Mouse (Mus musculus) embryonic facial prominence, embryonic 15.5 days (tissue): Measurements from ENCODE around the gene Gm20388. TPM values are rescaled to one million over a fixed set of nuclear protein-coding genes. Genes with fewer than 3 reads are reported as not detected.
A peak's percentile ranks its signal among the peaks of the same experiment; 100 is the strongest.

Experiments
- ATAC-seq: fragments of 200-750 bp; cut with Nextera tagmentation; 2 replicates; pipeline ENCODE4 v1.8.0; 2017; ENCODE audit warnings: low read depth, moderate TSS enrichment; ENCODE audit not compliant: insufficient number of reproducible peaks, low FRiP score, low TSS enrichment
- H3K27ac ChIP-seq: fragments of 300-500 bp; sonication (generic); replicated peaks from 2 replicates; pipeline ENCODE4 v1.5.1; 2015; ENCODE audit warnings: mild to moderate bottlenecking, inconsistent platforms
- H3K27me3 ChIP-seq: fragments of 300-500 bp; sonication (generic); 2 replicates; pipeline ENCODE4 v1.6.1; 2015; ENCODE audit warnings: inconsistent platforms
- H3K36me3 ChIP-seq: fragments of 300-500 bp; sonication (generic); 2 replicates; pipeline ENCODE4 v1.6.1; 2015; ENCODE audit warnings: mild to moderate bottlenecking, inconsistent platforms
- H3K4me1 ChIP-seq: fragments of 300-500 bp; sonication (generic); 2 replicates; pipeline ENCODE4 v1.6.1; 2015; ENCODE audit warnings: inconsistent platforms
- H3K4me2 ChIP-seq: fragments of 300-500 bp; sonication (generic); replicated peaks from 2 replicates; pipeline ENCODE4 v1.6.1; 2015; ENCODE audit warnings: mild to moderate bottlenecking, inconsistent platforms
- H3K4me3 ChIP-seq: fragments of 300-500 bp; sonication (generic); replicated peaks from 2 replicates; pipeline ENCODE4 v1.5.1; 2015; ENCODE audit warnings: mild to moderate bottlenecking, inconsistent platforms
- H3K9ac ChIP-seq: fragments of 300-500 bp; sonication (generic); 2 replicates; pipeline ENCODE4 v1.6.1; 2015; ENCODE audit warnings: inconsistent platforms
- H3K9me3 ChIP-seq: fragments of 300-500 bp; sonication (generic); replicated peaks from 2 replicates; pipeline ENCODE4 v1.6.1; 2016; ENCODE audit warnings: inconsistent platforms
- WGBS: fragments of 180-500 bp; shearing (Covaris S2); methylation state at CpG from one replicate; pipeline ENCODE4 v1.1.7; 2015; 5-methylcytosine and 5-hydroxymethylcytosine counted together
- polyA plus RNA-seq: library from polyadenylated mRNA; unstranded; fragments of >200 nt; fragmentation: Nextera tagmentation; extraction: Ambion mirVana; gene quantifications from 2 replicates; pipeline ENCODE4 v1.2.1, GENCODE M21; 2015

The Gm20388 gene
- polyA plus RNA-seq, 1 experiment from 2014 or later: 8.0 TPM

- 0 out of 2 replicates have a peak overlapping the region, but pooled peaks have one; percentile 7 for H3K27ac ChIP-seq
- whole genome bisulfite sequencing: 34% methylated on average over 9 of the region's 9 CpGs
- peaks cover 81% of the 10 kb centered on the region for H3K4me1 ChIP-seq
- ATAC-seq: no peak
- no peaks in the 10 kb centered on the region for H3K9me3 ChIP-seq
- H3K9ac ChIP-seq: no peak overlapping the region
- no peaks in the 10 kb centered on the region for H3K36me3 ChIP-seq
- no peaks in the 10 kb centered on the region for H3K27me3 ChIP-seq
- H3K4me2 ChIP-seq: no peak overlapping the region
- H3K4me3 ChIP-seq: no peak overlapping the region
Measured at GRCm38 (mm10) chr8:120498926-120499605, 588.4 kb downstream of the Gm20388 start.

GRCm38 (mm10) chr8:120500701-120501261, 590.1 kb downstream of the Gm20388 start:
- 63% methylated on average over 8 of the region's 8 CpGs for WGBS
- Histone ChIP-seq H3K9me3 (no peaks in the 10 kb centered on the region), H3K9ac (no peak overlapping the region; the same call in 1 of the 2 replicates), H3K4me1 (peaks cover 81% of the 10 kb centered on the region), H3K4me3 (no peak overlapping the region), H3K4me2 (no peak overlapping the region), H3K27me3 (no peaks in the 10 kb centered on the region), H3K27ac (no peak overlapping the region), H3K36me3 (no peaks in the 10 kb centered on the region)
- ATAC-seq: no peak

GRCm38 (mm10) chr8:120501426-120501825, 590.8 kb downstream of the Gm20388 start:
- Histone ChIP-seq H3K4me2 (no peak overlapping the region), H3K9me3 (no peaks in the 10 kb centered on the region), H3K27me3 (no peaks in the 10 kb centered on the region), H3K4me3 (no peak overlapping the region), H3K27ac (no peak overlapping the region), H3K36me3 (no peaks in the 10 kb centered on the region), H3K4me1 (peaks cover 86% of the 10 kb centered on the region), H3K9ac (no peak overlapping the region)
- 68% methylated on average over 5 of the region's 5 CpGs for WGBS
- no peak for ATAC-seq

GRCm38 (mm10) chr8:120502428-120502827, 591.8 kb downstream of the Gm20388 start:
- 58% methylated on average over 5 of the region's 5 CpGs for WGBS

GRCm38 (mm10) chr8:120504251-120505081, 593.8 kb downstream of the Gm20388 start:
- peak overlapping the region; percentile 45 for H3K4me2 ChIP-seq
- ATAC-seq: no peak; the same call in 1 of the 2 replicates

More at GRCm38 (mm10) chr8:120502428-120502827, 591.8 kb downstream of the Gm20388 start:
- peaks cover 78% of the 10 kb centered on the region for H3K4me1 ChIP-seq
- H3K36me3 ChIP-seq: no peaks in the 10 kb centered on the region
- no peaks in the 10 kb centered on the region for H3K27me3 ChIP-seq
- H3K9me3 ChIP-seq: no peaks in the 10 kb centered on the region
- no peak overlapping the region for H3K4me3 ChIP-seq
- H3K9ac ChIP-seq: no peak overlapping the region
- no peak overlapping the region for H3K4me2 ChIP-seq
- no peak for ATAC-seq
- H3K27ac ChIP-seq: no peak overlapping the region

GRCm38 (mm10) chr8:120505082-120505511, 594.5 kb downstream of the Gm20388 start:
- WGBS: 4% methylated on average over 19 of the region's 19 CpGs
- ATAC-seq: no peak

More at GRCm38 (mm10) chr8:120504251-120505081, 593.8 kb downstream of the Gm20388 start:
- Histone ChIP-seq H3K36me3 (no peaks in the 10 kb centered on the region), H3K9me3 (no peaks in the 10 kb centered on the region), H3K27me3 (no peaks in the 10 kb centered on the region), H3K9ac (no peak overlapping the region; the same call in 1 of the 2 replicates), H3K27ac (peak overlapping the region; percentile 55; the same call in 1 of the 2 replicates), H3K4me1 (peaks cover 79% of the 10 kb centered on the region), H3K4me3 (peak overlapping the region; percentile 19; the same call in 1 of the 2 replicates)
- 12% methylated on average over 20 of the region's 20 CpGs for WGBS

GRCm38 (mm10) chr8:120505619-120506310, 595.1 kb downstream of the Gm20388 start:
- Histone ChIP-seq H3K9me3 (no peaks in the 10 kb centered on the region), H3K4me1 (peaks cover 82% of the 10 kb centered on the region), H3K9ac (no peak overlapping the region), H3K27me3 (no peaks in the 10 kb centered on the region), H3K4me2 (peak overlapping the region; percentile 45; the same call in 1 of the 2 replicates), H3K4me3 (0 out of 2 replicates have a peak overlapping the region, but pooled peaks have one; percentile 19), H3K36me3 (no peaks in the 10 kb centered on the region), H3K27ac (no peak overlapping the region)
- no peak for ATAC-seq
- WGBS: 27% methylated on average over 23 of the region's 23 CpGs

More at GRCm38 (mm10) chr8:120505082-120505511, 594.5 kb downstream of the Gm20388 start:
- Histone ChIP-seq H3K36me3 (no peaks in the 10 kb centered on the region), H3K4me2 (peak overlapping the region; percentile 45), H3K9ac (no peak overlapping the region; the same call in 1 of the 2 replicates), H3K27ac (peak overlapping the region; percentile 55; the same call in 1 of the 2 replicates), H3K27me3 (no peaks in the 10 kb centered on the region), H3K9me3 (no peaks in the 10 kb centered on the region), H3K4me3 (peak overlapping the region; percentile 19; the same call in 1 of the 2 replicates), H3K4me1 (peaks cover 82% of the 10 kb centered on the region)

GRCm38 (mm10) chr8:120506562-120506961, 595.9 kb downstream of the Gm20388 start:
- 60% methylated on average over 2 of the region's 2 CpGs for WGBS
- no peaks in the 10 kb centered on the region for H3K27me3 ChIP-seq
- H3K9ac ChIP-seq: no peak overlapping the region
- no peaks in the 10 kb centered on the region for H3K36me3 ChIP-seq
- H3K4me2 ChIP-seq: no peak overlapping the region
- ATAC-seq: no peak
- H3K9me3 ChIP-seq: no peaks in the 10 kb centered on the region
- H3K4me3 ChIP-seq: no peak overlapping the region
- no peak overlapping the region for H3K27ac ChIP-seq
- peaks cover 83% of the 10 kb centered on the region for H3K4me1 ChIP-seq

- whole genome bisulfite sequencing: 92% methylated on average over 9 of the region's 9 CpGs
- H3K4me2 ChIP-seq: no peak overlapping the region
- H3K9ac ChIP-seq: no peak overlapping the region
- no peaks in the 10 kb centered on the region for H3K27me3 ChIP-seq
- H3K27ac ChIP-seq: no peak overlapping the region
- H3K36me3 ChIP-seq: no peaks in the 10 kb centered on the region
- H3K4me1 ChIP-seq: peaks cover 90% of the 10 kb centered on the region
- no peaks in the 10 kb centered on the region for H3K9me3 ChIP-seq
- no peak overlapping the region for H3K4me3 ChIP-seq
- no peak for ATAC-seq
Measured at GRCm38 (mm10) chr8:120507290-120507689, 596.6 kb downstream of the Gm20388 start.

GRCm38 (mm10) chr8:120509136-120510034, 598.7 kb downstream of the Gm20388 start:
- Histone ChIP-seq H3K9ac (no peak overlapping the region), H3K9me3 (no peaks in the 10 kb centered on the region), H3K36me3 (no peaks in the 10 kb centered on the region), H3K27ac (peak overlapping the region; percentile 45; the same call in 1 of the 2 replicates), H3K4me2 (peak overlapping the region; percentile 37), H3K27me3 (no peaks in the 10 kb centered on the region), H3K4me1 (peaks cover 91% of the 10 kb centered on the region), H3K4me3 (no peak overlapping the region; the same call in 1 of the 2 replicates)
- 10% methylated on average over 21 of the region's 21 CpGs for WGBS
- ATAC-seq: peak; percentile 35; the same call in 1 of the 2 replicates
